Mouse (Mus musculus) CH12.LX (cell line): ENCODE results near the gene Gm32742.

ENCODE experiments used
- CHD2 ChIP-seq: IDR thresholded peaks from 2 replicates; pipeline ENCODE4 v1.6.1; 2011; ENCODE audit warnings: low read length, improper control_type of control experiment
- CTCF ChIP-seq, 2 experiments: IDR thresholded peaks in 1 of 2; conservative IDR thresholded peaks in 1 of 2; 2 replicates each; pipeline ENCODE4 v1.5.1; 2011 to 2012; ENCODE audit warnings: low read depth in 2 of 2, low read length in 2 of 2, improper control_type of control experiment in 1 of 2, inconsistent platforms in 1 of 2, mild to moderate bottlenecking in 1 of 2, moderate library complexity in 1 of 2
- EP300 ChIP-seq: IDR thresholded peaks from 2 replicates; pipeline ENCODE4 v1.6.1; 2011; ENCODE audit warnings: low read length, improper control_type of control experiment
- JUND ChIP-seq: conservative IDR thresholded peaks from 2 replicates; pipeline ENCODE4 v1.6.1; 2011; ENCODE audit warnings: low read depth, low read length, improper control_type of control experiment
- MAFK ChIP-seq: IDR thresholded peaks from 2 replicates; pipeline ENCODE4 v1.6.1; 2011; ENCODE audit warnings: low read length, improper control_type of control experiment; ENCODE audit not compliant: insufficient replicate concordance
- MXI1 ChIP-seq: IDR thresholded peaks from 2 replicates; pipeline ENCODE4 v1.6.1; 2011; ENCODE audit warnings: mild to moderate bottlenecking, low read depth, low read length, improper control_type of control experiment
- SIN3A ChIP-seq: IDR thresholded peaks from 2 replicates; pipeline ENCODE4 v1.6.1; 2012; ENCODE audit warnings: low read length, improper control_type of control experiment, inconsistent platforms

DNA sequence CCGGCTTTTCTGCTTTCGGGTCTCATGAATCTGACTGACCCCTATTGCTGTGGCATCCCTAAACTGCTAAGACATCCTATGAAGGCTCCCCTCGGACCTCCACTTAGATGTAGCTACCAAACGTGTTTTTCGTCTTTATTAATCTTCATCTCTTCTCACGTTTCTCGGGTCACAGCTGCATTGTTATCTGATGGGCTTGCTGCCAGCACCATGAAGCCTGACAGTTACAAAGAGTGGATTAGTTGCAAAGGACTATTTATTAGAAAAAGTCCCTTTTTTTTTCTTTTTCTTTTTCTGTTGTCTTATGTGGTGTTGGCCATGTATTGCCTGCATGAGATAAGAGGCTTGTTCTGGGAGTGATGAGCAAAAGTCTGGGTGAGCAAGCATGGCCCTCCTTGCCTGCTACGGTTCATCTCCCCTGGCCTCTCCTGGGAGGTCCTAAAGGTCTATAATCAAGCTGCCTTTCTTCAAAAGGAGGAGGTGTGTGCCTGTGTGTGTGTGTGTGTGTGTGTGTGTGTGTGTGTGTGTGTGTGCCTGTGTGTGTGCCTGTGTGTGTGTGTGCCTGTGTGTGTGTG is 9.7 kb upstream of the Gm32742 start:
- no peak for TF ChIP-seq CHD2
- no peak for TF ChIP-seq MAFK
- no peak for TF ChIP-seq EP300
- TF ChIP-seq MXI1, result no peak
- no peak for TF ChIP-seq JUND
- TF ChIP-seq CTCF (conservative IDR thresholded peaks at IDR 0.05 in 1 of 2, IDR thresholded peaks at IDR 0.05 in 1 of 2; ENCODE audit: low read depth in 2 of 2, low read length in 2 of 2), result no peak
- TF ChIP-seq SIN3A, result no peak; the same call in 1 of the 2 replicates
